Mouse (Mus musculus) midbrain, embryonic 11.5 days (tissue): ENCODE data around the gene Gpr142. TPM values are rescaled to one million over a fixed set of nuclear protein-coding genes. Genes with fewer than 3 reads are reported as not detected.
A peak's percentile ranks its signal among the peaks of the same experiment; 100 is the strongest.

Source experiments
- ATAC-seq: fragments of 200-750 bp; cut with Nextera tagmentation; 2 replicates; pipeline ENCODE4 v1.8.0; 2017; ENCODE audit warnings: moderate TSS enrichment, moderate library complexity; ENCODE audit not compliant: low FRiP score
- DNase-seq: peaks from one replicate; pipeline ENCODE4 v3.0.0; 2015; ENCODE audit warnings: low spot score; ENCODE audit errors: missing footprints
- H3K27ac ChIP-seq: fragments of 300-500 bp; sonication (generic); 2 replicates; pipeline ENCODE4 v1.5.1; 2014; ENCODE audit warnings: low read depth, low read length
- H3K27me3 ChIP-seq: fragments of 300-500 bp; sonication (generic); 2 replicates; pipeline ENCODE4 v1.6.1; 2014; ENCODE audit warnings: mild to moderate bottlenecking, low read length, moderate library complexity, mixed read lengths; ENCODE audit not compliant: control insufficient read depth, insufficient read depth
- H3K36me3 ChIP-seq: fragments of 300-500 bp; sonication (generic); 2 replicates; pipeline ENCODE4 v1.6.1; 2014; ENCODE audit warnings: mild to moderate bottlenecking, low read length, moderate library complexity, mixed read lengths; ENCODE audit not compliant: control insufficient read depth, insufficient read depth
- H3K4me1 ChIP-seq: fragments of 300-500 bp; sonication (generic); 2 replicates; pipeline ENCODE4 v1.6.1; 2014; ENCODE audit warnings: low read length; ENCODE audit not compliant: control insufficient read depth, insufficient read depth
- H3K4me2 ChIP-seq: fragments of 300-500 bp; sonication (generic); 2 replicates; pipeline ENCODE4 v1.6.1; 2014; ENCODE audit warnings: mild to moderate bottlenecking, moderate library complexity
- H3K4me3 ChIP-seq: fragments of 300-500 bp; sonication (generic); 2 replicates; pipeline ENCODE4 v1.5.1; 2014; ENCODE audit warnings: low read depth, low read length
- H3K9ac ChIP-seq: fragments of 300-500 bp; sonication (generic); 2 replicates; pipeline ENCODE4 v1.6.1; 2014; ENCODE audit warnings: low read length
- H3K9me3 ChIP-seq: fragments of 300-500 bp; sonication (generic); 2 replicates; pipeline ENCODE4 v1.6.1; 2016; ENCODE audit warnings: low read length; ENCODE audit not compliant: control insufficient read depth
- WGBS: fragments of 180-500 bp; shearing (Covaris S2); extraction: QIAGEN DNeasy Blood & Tissue Kit; methylation state at CpG from one replicate; pipeline ENCODE4 v1.1.7; 2014; 5-methylcytosine and 5-hydroxymethylcytosine counted together
- polyA plus RNA-seq: library from polyadenylated mRNA; unstranded; fragments of >200 nt; fragmentation: Nextera tagmentation; extraction: Ambion mirVana; gene quantifications from 2 replicates; pipeline ENCODE4 v1.2.1, GENCODE M21; 2014

Gpr142 gene
- 0.12 TPM in 1 of 2 replicates, not detected in the other for polyA plus RNA-seq

DNA sequence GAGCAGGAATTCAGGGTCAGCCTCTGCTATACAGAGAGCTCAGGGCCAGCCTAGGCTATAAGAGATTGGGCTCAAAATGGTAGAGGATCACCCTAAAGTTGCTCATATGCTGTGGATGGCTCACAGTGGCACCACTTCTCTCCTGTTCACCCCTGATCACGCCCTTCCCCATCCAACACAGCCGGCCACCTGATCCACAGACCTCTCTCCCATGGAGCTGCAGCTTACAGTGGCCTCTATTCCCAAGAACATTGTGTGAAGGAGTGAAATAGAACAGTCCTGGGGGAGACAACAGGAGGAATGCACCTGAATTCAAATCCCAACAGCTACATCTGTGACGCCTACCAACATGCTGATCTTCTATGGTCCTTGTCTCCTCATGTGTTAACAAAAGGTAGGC, at the start of gene Gpr142:
Gene Gpr142, plus strand, starts transcription at position 301 of the 400 bp plus-strand sequence.
- H3K4me1 ChIP-seq = peaks cover 39% of the 10 kb centered on the region
- H3K36me3 ChIP-seq = no peaks in the 10 kb centered on the region
- ATAC-seq (no peak), DNase-seq (no peak)
- WGBS = 98% methylated on average over 3 of the region's 3 CpGs
- no peak within 1 kb of the TSS for H3K9ac ChIP-seq
- H3K9me3 ChIP-seq = no peaks in the 10 kb centered on the region
- no peak within 1 kb of the TSS for H3K4me2 ChIP-seq
- no peak within 1 kb of the TSS for H3K27ac ChIP-seq
- H3K4me3 ChIP-seq = no peak within 1 kb of the TSS
- no peaks in the 10 kb centered on the region; the same call in 1 of the 2 replicates for H3K27me3 ChIP-seq

DNA sequence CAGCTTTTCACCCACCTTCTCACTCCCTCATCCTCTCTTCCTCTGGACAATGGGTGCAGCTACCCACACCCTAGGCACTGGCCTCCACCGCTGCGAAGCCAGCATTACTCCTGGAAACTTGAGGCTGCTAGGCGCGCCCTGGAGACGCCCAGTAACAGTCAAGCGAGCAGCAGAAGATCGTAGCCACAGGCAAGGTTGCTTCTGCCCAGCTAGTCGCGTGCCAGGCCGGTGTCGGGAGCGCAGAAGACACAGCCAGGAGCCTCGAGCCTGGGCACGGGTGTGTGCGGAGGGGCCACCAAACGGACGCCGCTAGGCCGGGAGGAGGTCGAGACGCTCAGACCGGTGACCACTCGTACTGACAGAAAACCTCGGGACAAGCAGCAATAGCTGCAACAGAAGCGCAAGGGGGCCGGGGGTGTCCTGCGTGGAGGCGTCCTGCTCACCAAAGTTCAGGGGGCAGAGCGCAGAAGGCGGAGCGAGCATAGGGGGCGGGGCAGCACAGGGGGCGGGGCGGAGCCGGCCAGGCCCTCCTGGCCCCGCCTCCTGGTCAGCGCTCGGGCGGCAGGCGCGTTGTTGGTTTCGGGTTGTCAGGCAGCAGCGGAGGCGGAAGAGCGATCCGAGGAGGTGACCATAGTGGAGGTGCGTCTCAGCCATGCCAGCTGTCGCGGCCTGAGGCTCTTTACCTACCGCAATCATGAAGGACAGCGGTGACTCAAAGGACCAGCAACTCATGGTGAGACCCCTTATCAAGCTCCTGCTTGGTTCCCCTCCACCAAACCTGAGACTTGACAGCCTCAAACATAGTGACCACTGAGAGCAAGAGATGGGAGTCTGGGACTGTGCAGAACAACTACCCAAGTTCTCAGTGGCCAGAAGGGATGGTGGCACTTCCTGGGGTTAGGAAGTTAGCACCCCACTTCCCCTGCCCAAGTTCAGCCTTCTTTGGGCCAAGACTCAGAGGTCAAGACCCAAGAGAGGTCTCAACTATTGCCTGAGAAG, 33.6 kb upstream of the Gpr142 start, which contains the start of gene Kif19a:
Gene Kif19a, plus strand, starts transcription at position 569 of the 999 bp plus-strand sequence.
- no peaks in the 10 kb centered on the region; the same call in 1 of the 2 replicates for H3K4me1 ChIP-seq
- ATAC-seq (peak; percentile 87), DNase-seq (peak; percentile 97)
- H3K27me3 ChIP-seq = peaks cover 12% of the 10 kb centered on the region
- peak within 1 kb of the TSS; percentile 35 for H3K4me3 ChIP-seq
- peak within 1 kb of the TSS; percentile 6 for H3K9ac ChIP-seq
- peak within 1 kb of the TSS; percentile 77 for H3K4me2 ChIP-seq
- H3K27ac ChIP-seq = no peak within 1 kb of the TSS
- 3% methylated on average over 51 of the region's 51 CpGs for WGBS
- H3K9me3 ChIP-seq = no peaks in the 10 kb centered on the region
- no peaks in the 10 kb centered on the region for H3K36me3 ChIP-seq

DNA sequence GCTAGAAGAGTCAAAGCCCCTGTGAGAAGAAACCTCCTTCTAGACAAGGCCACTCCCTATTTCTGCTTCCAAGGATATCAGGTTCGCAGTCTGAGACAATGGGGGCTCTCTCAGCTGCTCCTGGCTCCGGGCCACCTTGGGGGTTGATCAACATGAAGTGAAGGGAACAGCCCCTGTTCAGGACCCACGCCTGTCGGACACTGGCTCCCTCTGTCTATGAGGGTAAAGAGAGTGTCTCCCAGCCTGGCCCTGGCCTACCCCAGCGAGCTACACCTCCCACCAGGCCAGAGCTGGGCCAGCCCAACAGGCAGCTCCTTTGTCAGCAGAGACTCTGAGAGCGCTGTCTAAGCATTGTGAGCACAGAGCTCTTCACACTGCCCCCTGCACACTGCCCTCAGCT, 28.8 kb upstream of the Gpr142 start:
- Histone ChIP-seq H3K36me3 (no peaks in the 10 kb centered on the region), H3K27ac (no peak overlapping the region), H3K4me1 (no peaks in the 10 kb centered on the region; the same call in 1 of the 2 replicates), H3K4me2 (no peak overlapping the region), H3K9me3 (no peaks in the 10 kb centered on the region), H3K4me3 (no peak overlapping the region), H3K9ac (no peak overlapping the region), H3K27me3 (peaks cover 9% of the 10 kb centered on the region)
- DNase-seq = no peak
- ATAC-seq = no peak
- WGBS = 53% methylated on average over 6 of the region's 6 CpGs

DNA sequence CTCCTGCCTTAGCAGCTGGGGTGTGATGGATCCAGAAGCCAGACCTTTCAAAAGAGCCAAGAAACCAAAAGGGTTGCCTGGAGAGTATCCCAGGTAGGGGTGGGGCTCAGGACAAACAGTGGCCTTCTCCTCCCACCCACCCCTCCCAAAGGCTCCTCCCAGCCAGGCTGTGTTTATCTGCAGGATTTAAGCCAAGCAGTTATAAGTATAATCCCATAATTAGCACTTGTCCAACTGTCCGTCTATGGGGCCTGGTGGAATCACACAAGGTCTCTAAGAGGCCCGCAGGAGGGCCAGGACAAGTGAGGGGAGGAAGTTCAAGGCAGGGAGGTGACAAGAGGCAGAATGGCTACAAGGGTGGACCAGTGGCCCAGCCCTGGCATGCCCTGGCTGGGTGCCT, 26.8 kb upstream of the Gpr142 start:
- Histone ChIP-seq H3K9ac (no peak overlapping the region), H3K27me3 (peaks cover 3% of the 10 kb centered on the region; the same call in 1 of the 2 replicates), H3K4me2 (no peak overlapping the region), H3K9me3 (no peaks in the 10 kb centered on the region), H3K4me3 (no peak overlapping the region), H3K36me3 (no peaks in the 10 kb centered on the region), H3K27ac (no peak overlapping the region), H3K4me1 (no peaks in the 10 kb centered on the region)
- 55% methylated on average over 2 of the region's 2 CpGs for whole genome bisulfite sequencing
- ATAC-seq (no peak), DNase-seq (no peak)

DNA sequence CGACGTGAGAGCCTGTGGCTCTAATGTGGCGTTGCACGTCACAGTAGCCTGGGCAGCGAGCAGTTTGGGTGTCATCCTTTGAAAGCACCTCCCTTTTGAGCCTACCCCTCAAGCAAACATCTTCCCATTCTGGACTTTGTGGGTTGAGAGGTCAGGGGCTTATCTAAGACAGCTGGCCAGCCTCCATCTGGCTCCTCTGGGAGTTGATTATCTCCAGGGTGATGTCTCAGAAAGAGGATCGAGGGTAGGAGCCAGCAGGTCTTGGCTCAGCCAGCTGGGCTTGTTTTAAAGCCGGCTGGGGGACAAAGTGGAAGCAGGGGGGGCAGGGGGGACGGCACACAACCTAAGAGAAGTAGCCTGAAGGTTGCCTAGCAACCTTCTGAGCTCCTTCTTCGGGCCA, 18.6 kb upstream of the Gpr142 start:
- Histone ChIP-seq H3K36me3 (no peaks in the 10 kb centered on the region), H3K4me2 (no peak overlapping the region), H3K27ac (peak overlapping the region; percentile 3), H3K4me1 (peaks cover 10% of the 10 kb centered on the region), H3K4me3 (no peak overlapping the region), H3K9ac (no peak overlapping the region), H3K9me3 (no peaks in the 10 kb centered on the region), H3K27me3 (peaks cover under 1% of the 10 kb centered on the region; the same call in 1 of the 2 replicates)
- 31% methylated on average over 9 of the region's 9 CpGs for WGBS
- ATAC-seq (peak; percentile 51; the same call in 1 of the 2 replicates), DNase-seq (peak; percentile 92)

DNA sequence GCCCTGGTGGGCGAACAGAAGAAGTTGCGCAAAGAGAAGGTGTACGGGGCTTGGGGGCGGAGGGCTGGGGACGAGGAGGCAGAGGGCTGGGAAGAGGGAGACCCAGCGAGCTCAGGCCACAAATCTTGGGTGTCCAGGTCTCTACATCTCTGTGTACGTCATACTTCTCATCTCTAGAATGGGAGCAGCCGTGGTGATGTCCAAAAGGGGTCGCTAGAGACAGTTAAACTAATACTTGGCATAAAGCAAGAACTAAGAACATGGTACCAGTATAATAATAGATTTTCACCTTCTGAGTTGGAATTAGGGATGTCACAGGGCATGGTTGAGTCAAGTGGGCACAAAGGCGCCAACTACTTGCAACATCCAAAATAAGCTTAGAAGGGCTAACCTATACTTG, 12.8 kb upstream of the Gpr142 start:
- WGBS = 50% methylated on average over 10 of the region's 10 CpGs
- DNase-seq (no peak), ATAC-seq (no peak)
- Histone ChIP-seq H3K9me3 (no peaks in the 10 kb centered on the region), H3K27ac (no peak overlapping the region), H3K4me1 (peaks cover 13% of the 10 kb centered on the region), H3K4me2 (peak overlapping the region; percentile 41), H3K27me3 (peaks cover 43% of the 10 kb centered on the region), H3K36me3 (0 out of 2 replicates have a peak, but pooled peaks cover under 1% of the 10 kb centered on the region), H3K9ac (peak overlapping the region; percentile 51; the same call in 1 of the 2 replicates), H3K4me3 (peak overlapping the region; percentile 20; the same call in 1 of the 2 replicates)

DNA sequence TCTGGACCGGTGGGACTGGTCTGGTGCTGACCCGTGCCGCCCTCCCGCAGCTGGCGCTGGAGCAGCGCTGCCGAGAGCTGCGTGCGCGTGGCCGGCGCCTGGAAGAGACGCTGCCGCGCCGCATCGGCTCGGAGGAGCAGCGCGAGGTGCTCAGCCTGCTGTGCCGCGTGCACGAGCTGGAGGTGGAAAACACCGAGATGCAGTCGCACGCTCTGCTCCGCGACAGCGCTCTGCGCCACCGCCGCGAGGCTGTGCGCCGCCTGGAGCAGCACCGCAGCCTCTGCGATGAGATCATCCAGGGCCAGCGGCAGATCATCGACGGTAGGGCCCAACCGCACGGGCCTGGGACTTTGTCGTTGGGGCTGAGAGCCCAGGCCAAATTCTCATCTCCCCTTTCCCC, 12.4 kb upstream of the Gpr142 start:
- Histone ChIP-seq H3K4me2 (peak overlapping the region; percentile 41), H3K27me3 (peaks cover 48% of the 10 kb centered on the region), H3K4me3 (peak overlapping the region; percentile 20), H3K4me1 (peaks cover 17% of the 10 kb centered on the region), H3K9me3 (no peaks in the 10 kb centered on the region), H3K27ac (no peak overlapping the region), H3K36me3 (0 out of 2 replicates have a peak, but pooled peaks cover 4% of the 10 kb centered on the region), H3K9ac (peak overlapping the region; percentile 51)
- WGBS = 1% methylated on average over 43 of the region's 43 CpGs
- peak; percentile 93 for DNase-seq
- ATAC-seq = peak; percentile 45

DNA sequence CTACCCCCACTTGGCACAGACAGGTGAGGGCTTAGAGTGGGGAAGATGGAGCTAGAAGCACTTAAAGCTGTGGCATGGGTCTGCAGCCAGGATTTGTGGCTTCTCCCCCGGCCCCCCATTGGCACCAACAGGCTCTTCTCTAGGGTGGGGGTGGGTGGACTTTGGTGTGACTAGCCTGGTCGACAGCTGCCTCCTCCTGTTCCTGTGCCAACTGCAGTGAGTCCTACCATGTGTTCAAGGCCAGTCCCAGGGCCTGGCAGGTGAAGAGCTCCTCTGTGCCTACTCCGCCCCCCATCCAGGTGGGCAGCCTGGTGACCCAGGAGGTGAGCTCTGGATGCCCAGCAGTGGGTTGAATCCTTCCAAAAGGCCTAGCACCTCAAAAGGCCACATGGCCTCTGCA, 11.1 kb upstream of the Gpr142 start:
- Histone ChIP-seq H3K9ac (no peak overlapping the region), H3K4me3 (no peak overlapping the region), H3K27me3 (peaks cover 60% of the 10 kb centered on the region), H3K27ac (no peak overlapping the region), H3K4me2 (no peak overlapping the region), H3K36me3 (0 out of 2 replicates have a peak, but pooled peaks cover 4% of the 10 kb centered on the region), H3K9me3 (no peaks in the 10 kb centered on the region), H3K4me1 (peaks cover 30% of the 10 kb centered on the region)
- 80% methylated on average over 3 of the region's 3 CpGs for WGBS
- DNase-seq (no peak), ATAC-seq (no peak)
